In the genomic region with DNA sequence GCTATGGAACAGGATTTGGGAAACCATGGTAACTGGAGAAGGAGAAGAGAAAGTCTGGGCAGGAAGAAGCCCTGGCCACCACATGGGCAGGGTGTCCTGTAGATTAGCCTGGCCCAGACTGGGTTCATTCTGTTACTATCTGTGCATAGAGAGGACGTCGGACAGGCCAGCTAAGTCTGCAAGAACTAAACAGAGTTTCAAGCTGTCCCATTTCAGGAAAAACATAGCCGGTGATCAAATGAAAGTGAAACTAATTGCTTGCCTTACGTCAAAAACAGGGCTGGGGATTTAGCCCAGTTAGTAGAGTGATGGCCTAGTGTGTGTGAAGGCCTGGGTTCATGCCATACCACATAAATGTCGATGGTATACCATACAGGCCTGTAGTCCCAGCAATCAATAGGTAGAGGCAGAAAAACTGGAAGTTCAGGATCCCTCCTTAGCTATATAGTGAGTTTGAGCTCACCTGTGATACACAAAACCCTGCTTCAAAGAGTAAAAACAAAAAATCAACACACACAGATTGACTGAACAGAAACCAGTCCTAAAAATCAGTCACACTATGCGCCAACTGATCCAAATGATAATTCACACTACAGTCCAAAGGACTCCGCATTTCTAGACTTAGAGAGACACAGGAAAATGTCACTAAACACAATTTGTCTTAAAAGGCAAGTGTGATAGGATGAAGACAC, we compare ENCODE assay signal across 11 mouse cellular contexts. TPM values are rescaled to one million over a fixed set of nuclear protein-coding genes. Genes with fewer than 3 reads are reported as not detected.
DNase-seq lines count a peak whose midpoint lies in the region; ATAC-seq and TF ChIP-seq lines count a peak whose summit lies in the region.
"Had no signal": no experiment of that assay in that cellular context is flagged by ENCODE, and none has a peak within 500 bp of the region (broad histone marks: within the 10 kb centered on the region; RNA-seq: fewer than 3 reads in every experiment).

No protein-coding gene starts in this region.

- H3K36me3 ChIP-seq in liver, embryonic 15.5 days (replicated peaks), result no peaks in the 10 kb centered on the region
- H3K36me3 ChIP-seq in liver, embryonic 11.5 days (ENCODE audit: control insufficient read depth, insufficient read depth, low read length), result no peaks in the 10 kb centered on the region
- no peaks in the 10 kb centered on the region for H3K36me3 ChIP-seq in liver, postnatal 0 days (replicated peaks; ENCODE audit: insufficient read depth, low read length)
- H3K36me3 ChIP-seq in kidney, embryonic 16.5 days (ENCODE audit: insufficient read depth, low read length), result no peaks in the 10 kb centered on the region
- H3K36me3 ChIP-seq: hindbrain, embryonic 12.5 days had no signal

- 59% methylated on average over 7 of the region's 7 CpGs for WGBS in liver, embryonic 15.5 days (ENCODE audit: insufficient replicate concordance)
- 80% methylated on average over 7 of the region's 7 CpGs for WGBS in liver, embryonic 11.5 days
- WGBS in liver, postnatal 0 days (ENCODE audit: insufficient replicate concordance), result 49% methylated on average over 7 of the region's 7 CpGs
- WGBS in kidney, embryonic 16.5 days, result 84% methylated on average over 7 of the region's 7 CpGs

- no peak for DNase-seq in liver, embryonic 11.5 days (ENCODE audit: low spot score)
- peak; percentile 71 for DNase-seq in CD4-positive helper T cell, adult 2 months (ENCODE audit: low read depth, low spot score)
- DNase-seq in T-cell, adult 2 months (ENCODE audit: low spot score), result peak; percentile 42
- DNase-seq in liver, postnatal 0 days, result no peak
- DNase-seq in cerebellum, adult 9-10 months, result no peak
- no peak for DNase-seq in retina, embryonic 14.5 days (ENCODE audit: low spot score)
- DNase-seq: cerebellum, postnatal 14 days had no signal

- H3K9me3 ChIP-seq in liver, embryonic 15.5 days (replicated peaks), result no peaks in the 10 kb centered on the region
- no peaks in the 10 kb centered on the region for H3K9me3 ChIP-seq in liver, embryonic 11.5 days (ENCODE audit: control insufficient read depth, low read length)
- no peaks in the 10 kb centered on the region for H3K9me3 ChIP-seq in liver, postnatal 0 days (ENCODE audit: low read length)
- no peaks in the 10 kb centered on the region for H3K9me3 ChIP-seq in kidney, embryonic 16.5 days (ENCODE audit: low read length)
- H3K9me3 ChIP-seq: forebrain, embryonic 13.5 days; hindbrain, embryonic 12.5 days had no signal

- no peaks in the 10 kb centered on the region for H3K27me3 ChIP-seq in liver, embryonic 15.5 days
- no peaks in the 10 kb centered on the region for H3K27me3 ChIP-seq in liver, embryonic 11.5 days (replicated peaks; ENCODE audit: control insufficient read depth, insufficient read depth, low read length)
- H3K27me3 ChIP-seq in liver, postnatal 0 days (ENCODE audit: insufficient read depth, low read length), result no peaks in the 10 kb centered on the region
- H3K27me3 ChIP-seq in kidney, embryonic 16.5 days (ENCODE audit: insufficient read depth, low read length), result no peaks in the 10 kb centered on the region
- H3K27me3 ChIP-seq: forebrain, embryonic 13.5 days; hindbrain, embryonic 12.5 days had no signal

- no peak for TF ChIP-seq CTCF in liver, postnatal 0 days (IDR thresholded peaks at IDR 0.05; ENCODE audit: low read depth)

- no peak for ATAC-seq in liver, embryonic 15.5 days (ENCODE audit: insufficient read depth)
- no peak for ATAC-seq in liver, embryonic 11.5 days (replicated peaks; ENCODE audit: low FRiP score)
- ATAC-seq in liver, postnatal 0 days, result no peak
- ATAC-seq in kidney, embryonic 16.5 days (ENCODE audit: low FRiP score, low TSS enrichment), result no peak
- ATAC-seq: forebrain, embryonic 13.5 days had no signal

- no peak for TF ChIP-seq EP300 in liver, postnatal 0 days (IDR thresholded peaks at IDR 0.05; ENCODE audit: low read depth)

- no peak overlapping the region; the same call in 1 of the 2 replicates for H3K4me3 ChIP-seq in liver, embryonic 15.5 days (replicated peaks)
- H3K4me3 ChIP-seq in liver, embryonic 11.5 days (ENCODE audit: low read depth, low read length), result no peak overlapping the region
- peak overlapping the region; percentile 11; the same call in 1 of the 2 replicates for H3K4me3 ChIP-seq in liver, postnatal 0 days (ENCODE audit: low read depth, low read length)
- no peak overlapping the region for H3K4me3 ChIP-seq in kidney, embryonic 16.5 days (ENCODE audit: low read length)
- H3K4me3 ChIP-seq: forebrain, embryonic 13.5 days; hindbrain, embryonic 12.5 days had no signal

- H3K9ac ChIP-seq in liver, embryonic 15.5 days, result no peak overlapping the region
- no peak overlapping the region for H3K9ac ChIP-seq in liver, embryonic 11.5 days (ENCODE audit: low read depth, low read length)
- H3K9ac ChIP-seq in liver, postnatal 0 days (replicated peaks), result peak overlapping the region; percentile 32; the same call in 1 of the 2 replicates
- H3K9ac ChIP-seq in kidney, embryonic 16.5 days (replicated peaks; ENCODE audit: low read length), result no peak overlapping the region
- H3K9ac ChIP-seq: forebrain, embryonic 13.5 days; hindbrain, embryonic 12.5 days had no signal

- H3K4me1 ChIP-seq in liver, embryonic 15.5 days (replicated peaks), result 0 out of 2 replicates have a peak, but pooled peaks cover 5% of the 10 kb centered on the region
- no peaks in the 10 kb centered on the region for H3K4me1 ChIP-seq in liver, embryonic 11.5 days (replicated peaks; ENCODE audit: control insufficient read depth, insufficient read depth, low read length)
- H3K4me1 ChIP-seq in liver, postnatal 0 days (ENCODE audit: insufficient read depth), result no peaks in the 10 kb centered on the region
- peaks cover 4% of the 10 kb centered on the region; the same call in 1 of the 2 replicates for H3K4me1 ChIP-seq in kidney, embryonic 16.5 days (ENCODE audit: insufficient read depth, low read length)
- H3K4me1 ChIP-seq: forebrain, embryonic 13.5 days; hindbrain, embryonic 12.5 days had no signal

- H3K4me2 ChIP-seq in liver, embryonic 15.5 days, result peak overlapping the region; percentile 11; the same call in 1 of the 2 replicates
- H3K4me2 ChIP-seq in liver, embryonic 11.5 days, result no peak overlapping the region
- H3K4me2 ChIP-seq in liver, postnatal 0 days (ENCODE audit: low read depth, low read length), result peak overlapping the region; percentile 38
- no peak overlapping the region for H3K4me2 ChIP-seq in kidney, embryonic 16.5 days (replicated peaks; ENCODE audit: low read depth, low read length)
- H3K4me2 ChIP-seq: forebrain, embryonic 13.5 days; hindbrain, embryonic 12.5 days had no signal

- H3K27ac ChIP-seq in liver, embryonic 15.5 days (replicated peaks), result no peak overlapping the region
- no peak overlapping the region for H3K27ac ChIP-seq in liver, embryonic 11.5 days (ENCODE audit: low read depth, low read length)
- peak overlapping the region; percentile 59 for H3K27ac ChIP-seq in liver, postnatal 0 days (ENCODE audit: low read depth)
- no peak overlapping the region for H3K27ac ChIP-seq in kidney, embryonic 16.5 days (ENCODE audit: low read length)
- H3K27ac ChIP-seq: forebrain, embryonic 13.5 days; hindbrain, embryonic 12.5 days had no signal

RNA-seq across cellular contexts. Expression of gene Tmem170b, which starts 21.9 kb away (rescaled TPM):
- 5.8 and 6.2 TPM in 2 replicates for polyA plus RNA-seq in liver, embryonic 15.5 days (2015; fragmentation: Nextera tagmentation; extraction: Ambion mirVana)
- 11.4 and 12.1 TPM in 2 replicates for polyA plus RNA-seq in liver, embryonic 11.5 days (2014; fragmentation: Nextera tagmentation; extraction: Ambion mirVana)
- 4.6 and 5.7 TPM in 2 replicates for polyA plus RNA-seq in liver, postnatal 0 days (2015; fragmentation: Nextera tagmentation; extraction: Ambion mirVana)
- 9.0 and 10.2 TPM in 2 replicates for polyA plus RNA-seq in kidney, embryonic 16.5 days (2015; fragmentation: Nextera tagmentation; extraction: Ambion mirVana)

Comparison
In these comparisons a context has a peak if more than half of its experiments do, and no peak if none do; other contexts are left out.
1. H3K4me2 ChIP-seq: peak in liver, embryonic 15.5 days (single experiment) and liver, postnatal 0 days (single experiment); none in liver, embryonic 11.5 days (single experiment) and kidney, embryonic 16.5 days (single experiment).
2. DNase-seq: peak in CD4-positive helper T cell, adult 2 months (single experiment) and T-cell, adult 2 months (single experiment); none in liver, embryonic 11.5 days (single experiment), liver, postnatal 0 days (single experiment), cerebellum, adult 9-10 months (single experiment) and retina, embryonic 14.5 days (single experiment).